Mouse (Mus musculus) gastrocnemius, adult 2 months (tissue): ENCODE measurements at regions not wholly inside any gene's neighbourhood (a gene's known extent, or its start where the extent isn't known, plus 50 kb on each side); places are given as distances from the start of the nearest gene placed in this dataset.

ENCODE experiments used
- DNase-seq: peaks from one replicate; pipeline ENCODE4 v3.0.0; 2022
- H3K27ac ChIP-seq: fragments of 200-600 bp; 2 replicates; pipeline ENCODE4 v1.8.1; 2022; ENCODE audit warnings: mild to moderate bottlenecking
- H3K4me3 ChIP-seq: fragments of 200-600 bp; 2 replicates; pipeline ENCODE4 v1.8.1; 2022; ENCODE audit warnings: mild to moderate bottlenecking, moderate library complexity
- CTCF ChIP-seq: fragments of 200-600 bp; IDR thresholded peaks from 2 replicates; pipeline ENCODE4 v1.8.1; 2022; ENCODE audit warnings: antibody characterized with exemption, mild to moderate bottlenecking, moderate library complexity
- intact Hi-C: fragments of 180-260 bp; cut with DNase I; formaldehyde crosslinking; loops from one replicate; pipeline ENCODE4 v1.15.1; 2025

DNA sequence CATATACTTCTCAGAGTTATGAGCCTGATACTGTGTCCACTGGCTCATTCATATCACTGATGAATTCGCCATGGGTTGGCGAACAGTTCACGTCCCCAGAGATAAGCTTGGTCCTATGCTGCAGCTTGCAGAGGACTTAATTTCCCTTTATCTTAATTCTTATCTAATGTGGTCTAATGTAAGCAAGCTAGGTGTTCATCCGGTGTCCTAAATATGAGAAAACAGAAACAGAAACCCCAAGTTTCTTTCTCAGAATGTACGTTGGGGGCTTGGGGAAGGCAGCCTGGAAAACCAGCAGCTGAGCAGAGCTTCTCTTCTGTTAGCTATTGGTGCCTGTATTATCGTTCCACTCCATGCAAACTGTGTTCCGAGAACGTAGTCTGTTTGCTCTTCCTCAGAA, 170.1 kb downstream of the 1700064H15Rik start:
- TF ChIP-seq CTCF, result no peak
- intact Hi-C loops, result no loop called here
- H3K4me3 ChIP-seq, result no peak overlapping the region
- H3K27ac ChIP-seq, result no peak overlapping the region
- no peak for DNase-seq

DNA sequence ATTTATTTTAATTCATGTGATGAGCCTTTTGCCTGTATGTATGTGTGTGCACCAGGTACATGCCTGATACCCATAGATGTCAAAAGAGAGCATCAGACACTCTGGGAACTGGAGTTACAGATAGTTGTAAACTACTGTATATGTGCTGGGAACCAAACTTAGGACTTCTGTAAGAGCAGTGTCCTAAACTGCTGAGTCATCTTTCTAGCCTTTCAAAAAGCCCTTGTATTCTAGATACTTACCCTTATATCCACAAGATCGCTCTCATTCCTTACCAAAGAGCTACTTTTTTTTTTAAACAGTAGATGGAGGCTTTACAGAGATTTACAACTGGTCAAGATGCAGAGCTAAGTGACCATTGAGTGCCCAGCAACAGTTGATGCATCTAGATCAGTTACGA, 171.0 kb downstream of the 1700064H15Rik start:
- Histone ChIP-seq H3K27ac (no peak overlapping the region), H3K4me3 (no peak overlapping the region)
- no peak for DNase-seq
- intact Hi-C loops, result no loop called here
- no peak for TF ChIP-seq CTCF

DNA sequence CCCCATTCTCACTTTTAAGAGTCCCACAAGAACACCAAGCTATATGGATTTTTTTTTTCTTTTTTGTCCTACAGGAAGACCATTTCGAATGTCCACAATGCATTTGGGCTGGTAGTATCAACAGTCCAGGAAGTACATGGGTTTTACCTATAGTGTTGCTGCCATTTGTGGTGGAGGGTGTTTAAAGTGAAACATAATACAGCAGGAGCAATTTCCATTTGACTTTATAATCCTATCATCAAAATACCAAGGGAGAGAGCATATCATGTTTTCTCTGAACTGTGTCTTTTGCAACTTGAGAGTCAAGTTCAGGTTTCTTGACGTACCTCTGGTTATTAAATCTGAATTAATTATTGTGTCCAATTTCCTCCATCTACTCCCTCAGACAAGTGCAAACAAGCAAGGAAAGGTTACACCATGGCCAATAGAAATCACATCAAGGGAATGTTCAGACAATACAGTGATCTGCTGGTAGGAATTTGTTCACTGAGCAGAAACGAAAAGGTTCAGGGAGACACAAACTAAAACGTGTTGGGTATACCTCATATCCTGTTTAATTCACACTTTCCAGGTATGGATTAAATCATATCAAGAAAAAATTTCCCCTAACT, 172.5 kb downstream of the 1700064H15Rik start:
- no peak for DNase-seq
- Histone ChIP-seq H3K4me3 (no peak overlapping the region), H3K27ac (no peak overlapping the region)
- intact Hi-C loops, result no loop called here
- no peak for TF ChIP-seq CTCF

GRCm38 (mm10) chr3:19451022-19451421, 177.5 kb downstream of the 1700064H15Rik start:
- Histone ChIP-seq H3K27ac (no peak overlapping the region; the same call in 1 of the 2 replicates), H3K4me3 (no peak overlapping the region)
- DNase-seq, result peak; percentile 75
- no peak for TF ChIP-seq CTCF
- intact Hi-C loops, result no loop called here

DNA sequence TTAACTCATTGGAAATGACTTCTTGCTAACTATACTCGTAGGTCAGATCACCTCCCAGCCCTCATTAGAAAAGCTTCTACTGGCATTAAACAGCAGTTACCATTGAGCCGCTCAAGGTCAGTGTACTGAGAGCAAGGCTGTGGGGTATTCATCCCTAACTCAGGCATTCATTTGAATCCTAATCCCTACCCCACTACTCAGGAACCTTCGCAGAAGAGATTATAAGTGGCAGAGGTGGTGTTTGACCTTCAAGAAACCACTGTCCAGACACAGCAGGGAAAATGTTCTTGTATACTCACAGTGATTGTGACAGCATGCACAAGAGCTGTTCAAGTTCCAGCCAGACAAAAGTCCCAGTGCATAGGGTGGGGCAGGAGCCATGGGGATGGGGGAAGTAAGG, 179.5 kb downstream of the 1700064H15Rik start:
- DNase-seq, result no peak
- intact Hi-C loops, result no loop called here
- no peak for TF ChIP-seq CTCF
- Histone ChIP-seq H3K27ac (no peak overlapping the region), H3K4me3 (no peak overlapping the region)

DNA sequence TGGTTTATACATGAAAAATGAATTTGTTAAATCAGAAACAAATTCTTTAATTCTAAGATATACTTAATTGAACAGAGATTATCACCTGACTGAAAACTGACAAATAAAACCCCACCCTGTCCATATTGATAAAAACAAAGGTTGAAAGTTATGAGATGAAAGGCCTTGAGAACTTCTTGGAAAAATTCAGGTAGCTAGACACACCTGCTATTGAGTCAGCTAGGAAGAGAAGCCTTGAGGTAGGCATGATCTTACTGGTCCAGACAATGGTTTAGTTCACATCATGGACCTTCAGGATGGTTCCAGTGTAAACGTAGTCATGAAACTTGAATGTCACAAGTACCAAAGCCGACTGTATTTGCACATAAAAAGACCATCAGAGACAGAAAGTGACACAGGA, 180.3 kb downstream of the 1700064H15Rik start:
- TF ChIP-seq CTCF, result no peak
- Histone ChIP-seq H3K4me3 (no peak overlapping the region), H3K27ac (no peak overlapping the region)

DNA sequence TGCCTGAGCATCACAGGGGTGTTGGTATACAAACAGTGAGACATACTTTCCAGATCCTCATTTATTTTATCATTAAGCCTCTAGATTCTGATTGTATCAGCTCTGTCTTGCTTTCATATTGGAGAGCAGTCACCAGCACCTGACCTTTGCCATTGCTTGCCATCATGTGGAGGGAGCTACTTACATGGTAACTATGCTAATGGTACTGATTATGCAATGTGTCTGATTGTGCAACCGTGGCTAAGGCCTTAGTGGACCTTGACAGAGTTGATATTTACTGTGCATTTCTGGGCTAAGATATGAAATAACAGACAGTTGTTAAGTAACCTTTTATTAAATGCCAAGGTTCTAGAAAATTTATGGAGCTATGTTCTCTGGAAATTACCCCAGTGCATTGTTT, 180.7 kb downstream of the 1700064H15Rik start:
- DNase-seq, result no peak
- TF ChIP-seq CTCF, result no peak
- H3K27ac ChIP-seq, result no peak overlapping the region
- H3K4me3 ChIP-seq, result no peak overlapping the region
- intact Hi-C loops, result no loop called here

More for the DNA sequence above, 180.3 kb downstream of the 1700064H15Rik start:
- no peak for DNase-seq
- intact Hi-C loops, result no loop called here

DNA sequence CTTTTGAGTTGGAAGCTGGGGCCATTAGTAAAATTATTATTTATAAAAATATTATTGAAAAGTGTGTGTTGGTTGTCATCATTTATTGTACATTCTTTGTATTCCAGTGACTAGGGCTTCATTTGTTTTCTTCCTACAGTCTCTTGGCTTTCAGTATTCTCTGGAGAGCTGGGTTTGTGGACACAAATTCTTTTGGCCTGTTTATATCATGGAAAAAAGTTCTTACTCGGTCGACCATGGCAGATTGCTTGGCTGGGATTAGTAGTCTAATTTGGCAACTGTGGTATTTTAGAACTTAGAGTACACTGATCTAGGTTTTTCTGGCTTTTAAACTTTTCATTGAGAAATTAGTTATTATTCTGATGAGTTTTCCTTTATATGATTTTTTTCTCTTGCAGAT, 183.6 kb downstream of the 1700064H15Rik start:
- TF ChIP-seq CTCF, result no peak
- Histone ChIP-seq H3K4me3 (no peak overlapping the region), H3K27ac (no peak overlapping the region)
- intact Hi-C loops, result no loop called here
- DNase-seq, result no peak

DNA sequence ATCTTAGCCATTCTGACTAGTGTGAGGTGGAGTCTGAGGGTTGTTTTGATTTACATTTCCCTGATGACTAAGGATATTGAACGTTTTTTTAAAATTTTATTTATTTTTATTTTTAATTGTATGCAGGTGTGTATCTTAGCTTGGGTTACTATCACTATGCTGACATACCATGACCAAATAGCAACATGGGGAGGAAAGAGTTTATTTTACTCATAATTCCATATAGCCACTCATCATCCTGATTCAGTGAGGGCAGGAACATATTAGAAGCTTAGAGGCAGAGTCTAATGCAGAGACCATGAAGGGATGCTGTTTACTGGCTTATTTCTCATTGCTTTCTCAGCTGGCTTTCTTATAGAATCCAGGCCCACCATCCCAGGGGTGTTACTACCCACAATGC, 186.7 kb downstream of the 1700064H15Rik start:
- intact Hi-C loops, result no loop called here
- no peak for TF ChIP-seq CTCF
- H3K27ac ChIP-seq, result no peak overlapping the region
- H3K4me3 ChIP-seq, result no peak overlapping the region
- no peak for DNase-seq

GRCm38 (mm10) chr3:19430159-19430558, 198.3 kb downstream of the 1700064H15Rik start:
- TF ChIP-seq CTCF, result no peak
- H3K4me3 ChIP-seq, result no peak overlapping the region
- no peak overlapping the region for H3K27ac ChIP-seq
- DNase-seq, result no peak
- intact Hi-C loops, result no loop called here

GRCm38 (mm10) chr3:19429422-19430076, 198.9 kb downstream of the 1700064H15Rik start:
- no peak for DNase-seq
- H3K4me3 ChIP-seq, result no peak overlapping the region
- H3K27ac ChIP-seq, result no peak overlapping the region
- TF ChIP-seq CTCF, result no peak
- intact Hi-C loops, result no loop called here

DNA sequence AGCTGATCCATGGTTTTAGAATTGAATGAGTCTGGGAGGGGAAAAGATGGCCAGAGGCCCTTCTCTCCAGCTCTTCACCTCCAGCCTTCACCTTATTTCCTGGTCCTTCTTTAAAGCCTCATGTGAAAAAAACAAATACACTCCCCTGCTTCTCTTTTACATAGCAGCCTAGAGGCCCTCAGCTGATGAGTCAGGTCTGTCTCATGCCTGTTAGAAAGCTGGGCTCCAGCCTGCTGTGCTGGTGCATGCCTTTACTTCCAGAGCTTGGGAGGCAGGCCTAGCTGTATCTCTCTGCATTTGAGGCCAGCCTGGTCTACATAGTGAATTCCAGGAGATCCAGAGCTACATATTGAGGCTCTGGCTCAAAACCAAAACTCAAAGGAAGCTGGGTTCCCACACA, 199.5 kb downstream of the 1700064H15Rik start:
- Histone ChIP-seq H3K4me3 (no peak overlapping the region), H3K27ac (no peak overlapping the region)
- intact Hi-C loops, result no loop called here
- no peak for TF ChIP-seq CTCF
- DNase-seq, result no peak

DNA sequence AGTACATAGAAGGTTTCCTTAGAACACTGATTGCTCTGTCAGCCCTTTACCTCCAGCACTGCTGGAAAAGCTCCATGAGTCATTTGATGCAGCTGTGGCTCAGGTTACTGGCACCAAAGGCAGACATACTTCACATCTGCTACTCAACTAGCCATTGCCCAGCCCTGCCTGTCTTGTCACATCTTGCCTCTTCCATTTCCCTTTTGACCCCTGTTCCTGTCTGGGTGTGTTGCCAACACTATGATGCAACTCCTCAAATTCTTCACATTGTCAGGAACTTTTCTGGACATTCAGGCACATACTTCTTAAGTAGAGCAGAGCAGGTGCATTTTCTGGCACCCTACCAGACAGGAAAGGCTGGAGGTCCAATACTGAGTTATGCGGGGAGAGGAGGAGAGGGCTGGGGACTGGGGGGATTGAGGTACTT, 202.3 kb downstream of the 1700064H15Rik start:
- Histone ChIP-seq H3K4me3 (no peak overlapping the region), H3K27ac (no peak overlapping the region)
- peak; percentile 35 for DNase-seq
- no peak for TF ChIP-seq CTCF
- intact Hi-C loops, result no loop called here

- Histone ChIP-seq H3K4me3 (no peak overlapping the region), H3K27ac (no peak overlapping the region)
- intact Hi-C loops, result no loop called here
- no peak for DNase-seq
- TF ChIP-seq CTCF, result no peak
These were observed 203.2 kb downstream of the 1700064H15Rik start for GRCm38 (mm10) chr3:19425322-19425721.
